Mouse (Mus musculus): ENCODE data around the gene Mettl15.

- TF ChIP-seq CTCF (IDR thresholded peaks at IDR 0.05; ENCODE audit: low read depth) (no peak), EP300 (IDR thresholded peaks at IDR 0.05; ENCODE audit: low read depth) (no peak)
Measured at GRCm38 (mm10) chr2:109130718-109131117, 149.8 kb downstream of the Mettl15 start.

Measured in heart, postnatal 0 days (tissue).